Mouse (Mus musculus): Measurements from ENCODE around the gene Areg.

The Areg gene

GRCm38 (mm10) chr5:91148054-91148453, 8.7 kb downstream of the Areg start:
- in situ Hi-C loops (cut with MboI; ENCODE audit: low pct_unique_long_range_greater_than_20kb in 1 of 2, low sequenced_read_pairs in 2 of 2, unreplicated experiment in 1 of 2): no loop called here

- in situ Hi-C loops (cut with MboI; ENCODE audit: low pct_unique_long_range_greater_than_20kb in 1 of 2, low sequenced_read_pairs in 2 of 2, unreplicated experiment in 1 of 2): no loop called here
These were observed 17.3 kb downstream of the Areg start for GRCm38 (mm10) chr5:91156677-91157076.

GRCm38 (mm10) chr5:91157169-91157568, 17.8 kb downstream of the Areg start:
- in situ Hi-C loops (cut with MboI; ENCODE audit: low pct_unique_long_range_greater_than_20kb in 1 of 2, low sequenced_read_pairs in 2 of 2, unreplicated experiment in 1 of 2): no loop called here

- in situ Hi-C loops (cut with MboI; ENCODE audit: low pct_unique_long_range_greater_than_20kb in 1 of 2, low sequenced_read_pairs in 2 of 2, unreplicated experiment in 1 of 2): no loop called here
These were observed 23.4 kb downstream of the Areg start for GRCm38 (mm10) chr5:91162787-91163186.

GRCm38 (mm10) chr5:91166601-91167000, 27.2 kb downstream of the Areg start:
- in situ Hi-C loops (cut with MboI; ENCODE audit: low pct_unique_long_range_greater_than_20kb in 1 of 2, low sequenced_read_pairs in 2 of 2, unreplicated experiment in 1 of 2): no loop called here

GRCm38 (mm10) chr5:91176397-91176796, 37.0 kb downstream of the Areg start:
- in situ Hi-C loops (cut with MboI; ENCODE audit: low pct_unique_long_range_greater_than_20kb in 1 of 2, low sequenced_read_pairs in 2 of 2, unreplicated experiment in 1 of 2): no loop called here

GRCm38 (mm10) chr5:91194572-91194971, 55.2 kb downstream of the Areg start:
- in situ Hi-C loops (cut with MboI; ENCODE audit: low pct_unique_long_range_greater_than_20kb in 1 of 2, low sequenced_read_pairs in 2 of 2, unreplicated experiment in 1 of 2): no loop called here

Measured in mouse embryonic stem cell (cell line).